Mouse (Mus musculus) CH12.LX (cell line): ENCODE results near the gene Syde1. TPM values are rescaled to one million over a fixed set of nuclear protein-coding genes. Genes with fewer than 3 reads are reported as not detected.

Experiments used
- DNase-seq: peaks from one replicate; pipeline ENCODE4 v3.0.0-alpha.2; 2013; ENCODE audit errors: extremely low read depth
- H3K27ac ChIP-seq: 2 replicates; pipeline ENCODE4 v1.5.1; 2012; ENCODE audit warnings: low read depth, mild to moderate bottlenecking, control low read depth, moderate library complexity; ENCODE audit not compliant: insufficient read depth
- H3K27me3 ChIP-seq: replicated peaks from 2 replicates; pipeline ENCODE3; 2012; ENCODE audit warnings: inconsistent platforms
- H3K36me3 ChIP-seq, 2 experiments: replicated peaks in 1 of 2; 2 replicates each; pipeline versions ENCODE3 to v1.6.1; 2012; ENCODE audit warnings: inconsistent platforms in 1 of 2, low read length in 1 of 2, mild to moderate bottlenecking in 1 of 2, mixed read lengths in 1 of 2, moderate library complexity in 1 of 2; ENCODE audit not compliant: control insufficient read depth in 1 of 2, insufficient read depth in 1 of 2
- H3K4me1 ChIP-seq, 2 experiments: 2 replicates each; pipeline ENCODE4 v1.6.1; 2012; ENCODE audit warnings: inconsistent platforms in 1 of 2, moderate library complexity in 1 of 2; ENCODE audit not compliant: insufficient read depth in 2 of 2, control insufficient read depth in 1 of 2
- H3K4me2 ChIP-seq: 2 replicates; pipeline ENCODE4 v1.6.1; 2012; ENCODE audit warnings: low read depth, mild to moderate bottlenecking, control low read depth; ENCODE audit not compliant: poor library complexity, insufficient read depth, severe bottlenecking
- H3K4me3 ChIP-seq, 3 experiments: fragments of 150-350 bp in 1 of 3; sonication (generic) in 1 of 3; replicated peaks in 1 of 3; 2 replicates each; pipeline versions ENCODE3 to v1.5.1; 2011 to 2012; ENCODE audit warnings: low read depth in 2 of 3, low read length in 2 of 3, mild to moderate bottlenecking in 2 of 3, moderate library complexity in 2 of 3, control low read depth in 1 of 3, improper control_type of control experiment in 1 of 3, inconsistent platforms in 1 of 3, mixed read lengths in 1 of 3; ENCODE audit not compliant: poor library complexity in 1 of 3
- H3K79me2 ChIP-seq: replicated peaks from 2 replicates; pipeline ENCODE4 v1.6.1; 2012; ENCODE audit warnings: mild to moderate bottlenecking, moderate library complexity; ENCODE audit not compliant: control insufficient read depth, poor library complexity, insufficient read depth, severe bottlenecking; ENCODE audit errors: extremely low read depth
- H3K9ac ChIP-seq: 2 replicates; pipeline ENCODE4 v1.6.1; 2012; ENCODE audit warnings: low read depth, mild to moderate bottlenecking, control low read depth, moderate library complexity; ENCODE audit not compliant: insufficient read depth
- H3K9me3 ChIP-seq: replicated peaks from 2 replicates; pipeline ENCODE3; 2012; ENCODE audit warnings: low read length, inconsistent platforms, mixed read lengths
- CHD1 ChIP-seq: IDR thresholded peaks from 2 replicates; pipeline ENCODE4 v1.6.1; 2012; ENCODE audit warnings: low read depth, low read length, improper control_type of control experiment, inconsistent platforms
- ELF1 ChIP-seq: IDR thresholded peaks from 2 replicates; pipeline ENCODE4 v1.6.1; 2014; ENCODE audit warnings: low read depth, mild to moderate bottlenecking, inconsistent platforms, low read length, improper control_type of control experiment
- ETS1 ChIP-seq: conservative IDR thresholded peaks from 2 replicates; pipeline ENCODE4 v1.6.1; 2012; ENCODE audit warnings: low read depth, mild to moderate bottlenecking, inconsistent platforms, low read length, improper control_type of control experiment, moderate library complexity
- HCFC1 ChIP-seq: IDR thresholded peaks from 2 replicates; pipeline ENCODE4 v1.6.1; 2012; ENCODE audit warnings: low read depth, mild to moderate bottlenecking, inconsistent platforms, low read length, improper control_type of control experiment
- JUND ChIP-seq: conservative IDR thresholded peaks from 2 replicates; pipeline ENCODE4 v1.6.1; 2011; ENCODE audit warnings: low read depth, low read length, improper control_type of control experiment
- KAT2A ChIP-seq: IDR thresholded peaks from 2 replicates; pipeline ENCODE4 v1.6.1; 2012; ENCODE audit warnings: low read length, improper control_type of control experiment, inconsistent platforms; ENCODE audit not compliant: insufficient replicate concordance
- MAZ ChIP-seq: IDR thresholded peaks from 2 replicates; pipeline ENCODE4 v1.6.1; 2012; ENCODE audit warnings: low read depth, mild to moderate bottlenecking, inconsistent platforms, low read length, improper control_type of control experiment, moderate library complexity
- MEF2A ChIP-seq: IDR thresholded peaks from 2 replicates; pipeline ENCODE4 v1.6.1; 2014; ENCODE audit warnings: low read depth, mild to moderate bottlenecking, inconsistent platforms, low read length, improper control_type of control experiment, borderline replicate concordance
- NELFE ChIP-seq: IDR thresholded peaks from 2 replicates; pipeline ENCODE4 v1.6.1; 2011; ENCODE audit warnings: low read depth, low read length, improper control_type of control experiment
- NRF1 ChIP-seq: IDR thresholded peaks from 2 replicates; pipeline ENCODE4 v1.6.1; 2014; ENCODE audit warnings: low read depth, mild to moderate bottlenecking, inconsistent platforms, low read length, improper control_type of control experiment, moderate library complexity
- POLR2A ChIP-seq: IDR thresholded peaks from 2 replicates; pipeline ENCODE4 v1.6.1; 2011; ENCODE audit warnings: low read depth, mild to moderate bottlenecking, improper control_type of control experiment, low read length
- POLR2AphosphoS2 ChIP-seq: IDR thresholded peaks from 2 replicates; pipeline ENCODE4 v1.6.1; 2011; ENCODE audit warnings: low read depth, low read length, improper control_type of control experiment
- RAD21 ChIP-seq: IDR thresholded peaks from 2 replicates; pipeline ENCODE4 v1.6.1; 2011; ENCODE audit warnings: low read depth, mild to moderate bottlenecking, low read length, improper control_type of control experiment, moderate library complexity
- RCOR1 ChIP-seq: conservative IDR thresholded peaks from 2 replicates; pipeline ENCODE4 v1.6.1; 2012; ENCODE audit warnings: low read depth, mild to moderate bottlenecking, inconsistent platforms, low read length, improper control_type of control experiment
- SIN3A ChIP-seq: IDR thresholded peaks from 2 replicates; pipeline ENCODE4 v1.6.1; 2012; ENCODE audit warnings: low read length, improper control_type of control experiment, inconsistent platforms
- TBP ChIP-seq: conservative IDR thresholded peaks from 2 replicates; pipeline ENCODE4 v1.6.1; 2011; ENCODE audit warnings: low read depth, low read length, improper control_type of control experiment
- USF1 ChIP-seq: IDR thresholded peaks from 2 replicates; pipeline ENCODE4 v1.6.1; 2014; ENCODE audit warnings: low read depth, mild to moderate bottlenecking, inconsistent platforms, low read length, improper control_type of control experiment
- ZC3H11A ChIP-seq: IDR thresholded peaks from 2 replicates; pipeline ENCODE4 v1.6.1; 2012; ENCODE audit warnings: low read depth, mild to moderate bottlenecking, inconsistent platforms, low read length, improper control_type of control experiment
- ZKSCAN1 ChIP-seq: IDR thresholded peaks from 2 replicates; pipeline ENCODE4 v1.6.1; 2012; ENCODE audit warnings: low read depth, inconsistent platforms, low read length, improper control_type of control experiment, borderline replicate concordance
- ZNF384 ChIP-seq: IDR thresholded peaks from 2 replicates; pipeline ENCODE4 v1.6.1; 2012; ENCODE audit warnings: low read depth, low read length, improper control_type of control experiment, inconsistent platforms
- dilution Hi-C: fragments of 300-500 bp; cut with MboI; formaldehyde crosslinking; loops from 2 replicates; pipeline ENCODE4 v1.14.3; 2020; ENCODE audit warnings: low sequenced_read_pairs; ENCODE audit not compliant: extremely low pct_unique_long_range_greater_than_20kb, extremely low pct_ligation_motif_present
- in situ Hi-C: fragments of 300-500 bp; cut with MboI; formaldehyde crosslinking; loops from 3 replicates; pipeline ENCODE4 v1.14.3; 2019; ENCODE audit warnings: low sequenced_read_pairs, low pct_ligation_motif_present, low pct_unique_long_range_greater_than_20kb, mixed read lengths
- polyA plus RNA-seq: library from polyadenylated mRNA; unstranded; fragments of >175 nt; gene quantifications from 2 replicates; pipeline ENCODE4 v1.2.1, GENCODE M21; 2012; ENCODE audit warnings: low read depth; ENCODE audit not compliant: insufficient read length
- total RNA-seq, 2 experiments: library from RNA; depleted of rRNA; stranded (reverse); fragments of 300-350 nt in 1 of 2; fragments of >200 nt in 1 of 2; gene quantifications; 2 replicates each; pipeline ENCODE4 v1.2.3; 2012 to 2014

Syde1 gene
- total and polyA plus RNA-seq, 3 experiments, result not detected

DNA sequence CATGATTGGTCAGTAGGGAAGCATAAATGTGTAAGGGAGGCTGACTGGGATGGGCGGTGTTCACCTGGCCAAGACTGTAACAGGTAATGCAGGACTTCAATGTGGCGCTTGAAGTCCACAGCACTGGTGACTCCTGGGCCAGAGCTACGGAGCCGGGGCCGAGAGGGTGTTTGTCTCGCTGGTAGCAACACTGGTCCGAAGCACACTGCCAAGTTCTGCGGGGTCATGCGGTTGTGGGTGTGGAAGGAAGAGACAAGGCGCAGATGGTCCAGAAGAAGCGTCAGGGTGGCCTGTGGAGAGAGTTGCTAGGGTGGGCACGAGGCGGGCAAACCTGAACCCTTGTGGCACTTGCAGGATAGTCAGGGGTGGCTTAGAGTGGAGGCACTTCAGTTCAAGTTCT, 5.7 kb downstream of the Syde1 start:
- no peak overlapping the region for H3K27ac ChIP-seq
- no peaks in the 10 kb centered on the region for H3K79me2 ChIP-seq
- no peak overlapping the region for H3K9ac ChIP-seq
- no peak overlapping the region for H3K4me3 ChIP-seq
- H3K36me3 ChIP-seq, result peaks cover 9 to 39% of the 10 kb centered on the region in 2 experiments
- DNase-seq, result no peak
- in situ Hi-C loops (no loop called here), dilution Hi-C loops (no loop called here)
- H3K9me3 ChIP-seq, result no peaks in the 10 kb centered on the region
- H3K4me1 ChIP-seq, result no peaks in the 10 kb centered on the region
- no peak overlapping the region for H3K4me2 ChIP-seq
- peaks cover 10% of the 10 kb centered on the region for H3K27me3 ChIP-seq
- TF ChIP-seq ETS1 (no peak), HCFC1 (no peak), ZNF384 (no peak), MEF2A (no peak), USF1 (no peak)

DNA sequence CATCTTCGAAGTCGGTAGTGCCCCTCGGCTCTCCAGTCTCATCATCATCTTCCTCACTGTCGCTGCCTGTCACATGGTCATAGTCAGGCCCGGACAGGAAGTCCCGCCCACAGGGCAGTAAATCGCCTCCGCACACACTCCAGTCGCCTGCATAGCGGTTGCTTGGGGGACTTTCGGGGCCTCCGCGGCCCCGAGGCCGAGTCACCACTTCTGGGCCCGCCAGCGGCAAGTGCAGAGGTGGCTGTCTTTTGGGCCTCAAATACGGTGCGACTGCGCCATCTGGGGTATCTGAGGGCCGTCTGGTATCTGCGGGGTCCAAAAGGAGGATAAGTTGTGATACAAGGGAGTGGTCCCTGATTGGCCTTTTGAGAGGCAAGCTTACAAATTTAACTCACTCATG, 6.2 kb downstream of the Syde1 start:
- Histone ChIP-seq H3K27ac (no peak overlapping the region), H3K4me3 (no peak overlapping the region), H3K4me2 (no peak overlapping the region), H3K27me3 (peaks cover 9% of the 10 kb centered on the region), H3K79me2 (no peaks in the 10 kb centered on the region), H3K36me3 (peaks cover 14 to 43% of the 10 kb centered on the region in 2 experiments), H3K4me1 (no peaks in the 10 kb centered on the region), H3K9ac (no peak overlapping the region), H3K9me3 (no peaks in the 10 kb centered on the region)
- dilution Hi-C loops, result no loop called here
- TF ChIP-seq RAD21, result no peak
- TF ChIP-seq RCOR1, result no peak
- no peak for TF ChIP-seq USF1
- no peak for TF ChIP-seq KAT2A
- TF ChIP-seq NELFE, result no peak
- no peak for TF ChIP-seq ZC3H11A
- TF ChIP-seq ZNF384, result no peak
- TF ChIP-seq CHD1, result no peak
- no peak for TF ChIP-seq MAZ
- TF ChIP-seq SIN3A, result no peak
- TF ChIP-seq HCFC1, result no peak
- no peak for TF ChIP-seq ELF1
- no peak for TF ChIP-seq POLR2AphosphoS2
- TF ChIP-seq TBP, result no peak
- no peak for TF ChIP-seq POLR2A
- TF ChIP-seq NRF1, result no peak
- no peak for TF ChIP-seq JUND
- no peak for TF ChIP-seq ZKSCAN1
- no peak for DNase-seq
- in situ Hi-C loops, result no loop called here
